Mouse (Mus musculus): ENCODE measurements at regions not wholly inside any gene's neighbourhood (a gene's known extent, or its start where the extent isn't known, plus 50 kb on each side); places are given as distances from the start of the nearest gene placed in this dataset.

DNA sequence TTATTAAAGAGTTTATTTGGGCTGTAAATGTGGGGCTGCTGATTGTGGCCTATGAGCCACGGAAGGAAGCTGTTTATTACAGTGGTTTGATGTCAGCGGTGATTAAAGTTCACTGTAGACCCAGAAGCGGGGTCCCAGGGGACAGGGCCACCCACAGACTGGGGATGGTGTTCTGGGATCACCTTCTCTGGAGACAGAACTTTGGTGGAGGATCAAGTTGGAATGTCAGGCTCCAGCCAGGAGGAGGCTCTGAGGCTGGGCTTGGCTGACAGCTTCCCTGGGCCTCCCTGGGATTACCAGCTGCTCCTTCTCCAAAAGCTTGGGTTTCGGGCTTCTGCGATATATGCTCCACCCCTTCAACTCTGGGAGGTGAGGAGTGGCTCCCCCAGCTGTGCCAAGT is 417.1 kb downstream of the Tbc1d22a start:
- TF ChIP-seq TAL1 (IDR thresholded peaks at IDR 0.05; ENCODE audit: low read length) (no peak), GATA1 (IDR thresholded peaks at IDR 0.05; ENCODE audit: low read length) (no peak)
